Mouse (Mus musculus): ENCODE data around the gene Mtrr. TPM values are rescaled to one million over a fixed set of nuclear protein-coding genes. Genes with fewer than 3 reads are reported as not detected.
A peak's percentile ranks its signal among the peaks of the same experiment; 100 is the strongest.

The Mtrr gene
- total RNA-seq (2015) (4.8 and 6.6 TPM in 2 replicates), total RNA-seq (2017) (7.2 and 8.0 TPM in 2 replicates)

GRCm38 (mm10) chr13:68581747-68582516, at the start of gene Mtrr, which contains the start of gene Fastkd3:
TSS of gene Mtrr (minus strand) at chr13:68582149.
TSS of gene Fastkd3 (plus strand) at chr13:68582234.
- peak; percentile 91 for ATAC-seq (ENCODE audit: poor library complexity, severe bottlenecking)

- no peak for ATAC-seq (ENCODE audit: poor library complexity, severe bottlenecking)
Observed at GRCm38 (mm10) chr13:68627041-68627440, 45.1 kb upstream of the Mtrr start.

- ATAC-seq (ENCODE audit: poor library complexity, severe bottlenecking): no peak
Observed at GRCm38 (mm10) chr13:68622792-68623191, 40.8 kb upstream of the Mtrr start.

- ATAC-seq (ENCODE audit: poor library complexity, severe bottlenecking): no peak
Observed at GRCm38 (mm10) chr13:68607652-68608405, 25.9 kb upstream of the Mtrr start.

- no peak for ATAC-seq (ENCODE audit: poor library complexity, severe bottlenecking)
Observed at GRCm38 (mm10) chr13:68605689-68606126, 23.8 kb upstream of the Mtrr start.

- no peak for ATAC-seq (ENCODE audit: poor library complexity, severe bottlenecking)
Observed at GRCm38 (mm10) chr13:68603085-68603484, 21.1 kb upstream of the Mtrr start.

- no peak for ATAC-seq (ENCODE audit: poor library complexity, severe bottlenecking)
Observed at GRCm38 (mm10) chr13:68601184-68601583, 19.2 kb upstream of the Mtrr start.

- no peak for ATAC-seq (ENCODE audit: poor library complexity, severe bottlenecking)
Observed at GRCm38 (mm10) chr13:68598953-68599352, 17.0 kb upstream of the Mtrr start.

- no peak for ATAC-seq (ENCODE audit: poor library complexity, severe bottlenecking)
Observed at GRCm38 (mm10) chr13:68597667-68598066, 15.7 kb upstream of the Mtrr start.

GRCm38 (mm10) chr13:68597199-68597598, 15.2 kb upstream of the Mtrr start, which contains the start of gene 1700001L19Rik:
TSS of gene 1700001L19Rik (plus strand) at chr13:68597421.
- ATAC-seq (ENCODE audit: poor library complexity, severe bottlenecking): no peak

- no peak for ATAC-seq (ENCODE audit: poor library complexity, severe bottlenecking)
Observed at GRCm38 (mm10) chr13:68593797-68594196, 11.8 kb upstream of the Mtrr start.

GRCm38 (mm10) chr13:68588352-68588751, 6.4 kb upstream of the Mtrr start:
- ATAC-seq (ENCODE audit: poor library complexity, severe bottlenecking): no peak

GRCm38 (mm10) chr13:68585441-68585840, 3.5 kb upstream of the Mtrr start:
- ATAC-seq (ENCODE audit: poor library complexity, severe bottlenecking): no peak

- no peak for ATAC-seq (ENCODE audit: poor library complexity, severe bottlenecking)
Observed at GRCm38 (mm10) chr13:68583961-68584360, 2.0 kb upstream of the Mtrr start.

- no peak for ATAC-seq (ENCODE audit: poor library complexity, severe bottlenecking)
Observed at GRCm38 (mm10) chr13:68582517-68582780, 500 bp upstream of the Mtrr start.

- no peak for ATAC-seq (ENCODE audit: poor library complexity, severe bottlenecking)
Observed at GRCm38 (mm10) chr13:68581086-68581740, 736 bp downstream of the Mtrr start.

- ATAC-seq (ENCODE audit: poor library complexity, severe bottlenecking): no peak
Observed at GRCm38 (mm10) chr13:68577945-68578344, 4.0 kb downstream of the Mtrr start.

- no peak for ATAC-seq (ENCODE audit: poor library complexity, severe bottlenecking)
Observed at GRCm38 (mm10) chr13:68574398-68574797, 7.6 kb downstream of the Mtrr start.

GRCm38 (mm10) chr13:68572966-68573913, 8.7 kb downstream of the Mtrr start:
- no peak for ATAC-seq (ENCODE audit: poor library complexity, severe bottlenecking)

GRCm38 (mm10) chr13:68572247-68572646, 9.7 kb downstream of the Mtrr start:
- ATAC-seq (ENCODE audit: poor library complexity, severe bottlenecking): no peak

All from megakaryocyte, adult 5-6 weeks (primary cell).